Mouse (Mus musculus) intestine, embryonic 14.5 days (tissue): ENCODE results near the gene Il17rc. TPM values are rescaled to one million over a fixed set of nuclear protein-coding genes. Genes with fewer than 3 reads are reported as not detected.

ENCODE experiments used
- ATAC-seq: fragments of 200-750 bp; cut with Nextera tagmentation; replicated peaks from 2 replicates; pipeline ENCODE4 v1.8.0; 2017; ENCODE audit warnings: low read depth, moderate number of reproducible peaks, moderate TSS enrichment, moderate library complexity; ENCODE audit not compliant: low FRiP score, low TSS enrichment
- DNase-seq: peaks from one replicate; pipeline ENCODE4 v3.0.0-alpha.2; 2018; ENCODE audit warnings: low spot score
- H3K27ac ChIP-seq: fragments of 300-500 bp; sonication (generic); 2 replicates; pipeline ENCODE4 v1.5.1; 2014; ENCODE audit warnings: low read depth, mild to moderate bottlenecking, control low read depth
- H3K27me3 ChIP-seq: fragments of 300-500 bp; sonication (generic); replicated peaks from 2 replicates; pipeline ENCODE4 v1.6.1; 2014; ENCODE audit warnings: low read length, control low read depth; ENCODE audit not compliant: control insufficient read depth, insufficient read depth
- H3K36me3 ChIP-seq: fragments of 300-500 bp; sonication (generic); 2 replicates; pipeline ENCODE4 v1.6.1; 2014; ENCODE audit warnings: low read length, control low read depth; ENCODE audit not compliant: control insufficient read depth, insufficient read depth
- H3K4me1 ChIP-seq: fragments of 300-500 bp; sonication (generic); replicated peaks from 2 replicates; pipeline ENCODE4 v1.6.1; 2014; ENCODE audit warnings: low read length, control low read depth, mixed read lengths; ENCODE audit not compliant: control insufficient read depth, insufficient read depth
- H3K4me2 ChIP-seq: fragments of 300-500 bp; sonication (generic); 2 replicates; pipeline ENCODE4 v1.6.1; 2014; ENCODE audit warnings: low read length
- H3K4me3 ChIP-seq: fragments of 300-500 bp; sonication (generic); 2 replicates; pipeline ENCODE4 v1.5.1; 2014; ENCODE audit warnings: low read depth, low read length, control low read depth, mixed read lengths
- H3K9ac ChIP-seq: fragments of 300-500 bp; sonication (generic); 2 replicates; pipeline ENCODE4 v1.6.1; 2014; ENCODE audit warnings: mild to moderate bottlenecking, low read length
- H3K9me3 ChIP-seq: fragments of 300-500 bp; sonication (generic); 2 replicates; pipeline ENCODE4 v1.6.1; 2016; ENCODE audit warnings: low read length, control low read depth; ENCODE audit not compliant: control insufficient read depth
- WGBS: fragments of 180-500 bp; shearing (Covaris S2); extraction: QIAGEN DNeasy Blood & Tissue Kit; methylation state at CpG from one replicate; pipeline ENCODE4 v1.1.7; 2014; 5-methylcytosine and 5-hydroxymethylcytosine counted together
- polyA plus RNA-seq: library from polyadenylated mRNA; unstranded; fragments of >200 nt; fragmentation: Nextera tagmentation; extraction: Ambion mirVana; gene quantifications from 2 replicates; pipeline ENCODE4 v1.2.1, GENCODE M21; 2014

Il17rc gene
- polyA plus RNA-seq, 1 experiment from 2014 or later = 18.5 TPM

- DNase-seq (no peak), ATAC-seq (no peak)
- Histone ChIP-seq H3K9me3 (no peaks in the 10 kb centered on the region), H3K36me3 (no peaks in the 10 kb centered on the region), H3K9ac (no peak overlapping the region), H3K27me3 (no peaks in the 10 kb centered on the region), H3K4me3 (no peak overlapping the region), H3K27ac (no peak overlapping the region), H3K4me1 (no peaks in the 10 kb centered on the region), H3K4me2 (no peak overlapping the region)
- WGBS = 82% methylated on average over 3 of the region's 3 CpGs
These were observed 37.6 kb upstream of the Il17rc start for GRCm38 (mm10) chr6:113433661-113434060.

- H3K4me2 ChIP-seq = no peak overlapping the region
These were observed 36.5 kb upstream of the Il17rc start for GRCm38 (mm10) chr6:113434691-113435090.

GRCm38 (mm10) chr6:113435664-113436205, 35.5 kb upstream of the Il17rc start, which contains the start of gene Cidec:
Gene Cidec, minus strand, starts transcription at chr6:113435760.
- Histone ChIP-seq H3K36me3 (no peaks in the 10 kb centered on the region), H3K4me1 (no peaks in the 10 kb centered on the region), H3K27ac (no peak within 1 kb of the TSS), H3K9ac (no peak within 1 kb of the TSS), H3K4me3 (no peak within 1 kb of the TSS), H3K4me2 (no peak within 1 kb of the TSS), H3K9me3 (no peaks in the 10 kb centered on the region), H3K27me3 (no peaks in the 10 kb centered on the region)
- no peak for DNase-seq
- WGBS = 80% methylated on average over 9 of the region's 9 CpGs
- ATAC-seq = no peak

More at GRCm38 (mm10) chr6:113434691-113435090, 36.5 kb upstream of the Il17rc start:
- no peak overlapping the region for H3K9ac ChIP-seq
- H3K27ac ChIP-seq = no peak overlapping the region
- H3K4me3 ChIP-seq = no peak overlapping the region
- H3K36me3 ChIP-seq = no peaks in the 10 kb centered on the region
- DNase-seq (no peak), ATAC-seq (peak; percentile 77)
- WGBS = 76% methylated on average over 7 of the region's 7 CpGs
- H3K27me3 ChIP-seq = no peaks in the 10 kb centered on the region
- no peaks in the 10 kb centered on the region for H3K9me3 ChIP-seq
- no peaks in the 10 kb centered on the region for H3K4me1 ChIP-seq

- H3K27me3 ChIP-seq = no peaks in the 10 kb centered on the region
- H3K9me3 ChIP-seq = no peaks in the 10 kb centered on the region
- no peaks in the 10 kb centered on the region for H3K4me1 ChIP-seq
- no peak overlapping the region for H3K9ac ChIP-seq
- no peaks in the 10 kb centered on the region for H3K36me3 ChIP-seq
- ATAC-seq (no peak), DNase-seq (no peak)
- no peak overlapping the region for H3K4me2 ChIP-seq
- no peak overlapping the region for H3K27ac ChIP-seq
- no peak overlapping the region for H3K4me3 ChIP-seq
- WGBS = 77% methylated on average over 12 of the region's 12 CpGs
These were observed 34.1 kb upstream of the Il17rc start for GRCm38 (mm10) chr6:113437135-113437534.

- peaks cover 7% of the 10 kb centered on the region for H3K4me1 ChIP-seq
- no peaks in the 10 kb centered on the region for H3K36me3 ChIP-seq
- no peak overlapping the region for H3K9ac ChIP-seq
- ATAC-seq = no peak
- WGBS = 52% methylated on average over 12 of the region's 12 CpGs
- H3K4me3 ChIP-seq = no peak overlapping the region
- no peak overlapping the region for H3K27ac ChIP-seq
- no peak overlapping the region for H3K4me2 ChIP-seq
- H3K27me3 ChIP-seq = no peaks in the 10 kb centered on the region
- no peaks in the 10 kb centered on the region for H3K9me3 ChIP-seq
- no peak for DNase-seq
These were observed 32.4 kb upstream of the Il17rc start for GRCm38 (mm10) chr6:113438721-113439430.

GRCm38 (mm10) chr6:113440686-113441085, 30.5 kb upstream of the Il17rc start:
- Histone ChIP-seq H3K4me1 (peaks cover 7% of the 10 kb centered on the region), H3K4me3 (no peak overlapping the region), H3K27ac (no peak overlapping the region), H3K36me3 (no peaks in the 10 kb centered on the region), H3K9ac (no peak overlapping the region), H3K4me2 (no peak overlapping the region), H3K9me3 (no peaks in the 10 kb centered on the region), H3K27me3 (no peaks in the 10 kb centered on the region)
- no peak for DNase-seq
- ATAC-seq = no peak
- WGBS = 81% methylated on average over 3 of the region's 3 CpGs

- ATAC-seq = no peak
- no peaks in the 10 kb centered on the region for H3K36me3 ChIP-seq
- H3K27ac ChIP-seq = no peak overlapping the region
- no peaks in the 10 kb centered on the region for H3K27me3 ChIP-seq
- H3K4me3 ChIP-seq = no peak overlapping the region
- DNase-seq = peak; percentile 92
- H3K4me1 ChIP-seq = peaks cover 7% of the 10 kb centered on the region
- H3K9me3 ChIP-seq = no peaks in the 10 kb centered on the region
- no peak overlapping the region for H3K4me2 ChIP-seq
- 53% methylated on average over 7 of the region's 7 CpGs for WGBS
- H3K9ac ChIP-seq = no peak overlapping the region
These were observed 30.0 kb upstream of the Il17rc start for GRCm38 (mm10) chr6:113441147-113441680.

GRCm38 (mm10) chr6:113442087-113442441, 29.2 kb upstream of the Il17rc start:
- 40% methylated on average over 9 of the region's 9 CpGs for WGBS
- H3K4me2 ChIP-seq = peak overlapping the region; percentile 92
- DNase-seq (no peak), ATAC-seq (peak; percentile 10; the same call in 1 of the 2 replicates)
- H3K9me3 ChIP-seq = no peaks in the 10 kb centered on the region
- H3K27ac ChIP-seq = 0 out of 2 replicates have a peak overlapping the region, but pooled peaks have one; percentile 59
- peaks cover 5% of the 10 kb centered on the region for H3K36me3 ChIP-seq
- H3K4me3 ChIP-seq = peak overlapping the region; percentile 96
- H3K4me1 ChIP-seq = peaks cover 7% of the 10 kb centered on the region
- no peaks in the 10 kb centered on the region for H3K27me3 ChIP-seq
- H3K9ac ChIP-seq = peak overlapping the region; percentile 96
